Mouse (Mus musculus) spleen, adult 2 months (tissue): Measurements from ENCODE around the gene Ccdc171.

Experiments used
- CTCF ChIP-seq: fragments of 200-500 bp; IDR thresholded peaks from 2 replicates; pipeline ENCODE4 v1.5.1; 2011; ENCODE audit warnings: mild to moderate bottlenecking, inconsistent platforms; ENCODE audit not compliant: insufficient read depth, insufficient read length, insufficient replicate concordance; ENCODE audit errors: extremely low read depth
- POLR2A ChIP-seq: fragments of 200-500 bp; IDR thresholded peaks from 2 replicates; pipeline ENCODE4 v1.6.1; 2011; ENCODE audit warnings: low read depth, low read length, inconsistent platforms

DNA sequence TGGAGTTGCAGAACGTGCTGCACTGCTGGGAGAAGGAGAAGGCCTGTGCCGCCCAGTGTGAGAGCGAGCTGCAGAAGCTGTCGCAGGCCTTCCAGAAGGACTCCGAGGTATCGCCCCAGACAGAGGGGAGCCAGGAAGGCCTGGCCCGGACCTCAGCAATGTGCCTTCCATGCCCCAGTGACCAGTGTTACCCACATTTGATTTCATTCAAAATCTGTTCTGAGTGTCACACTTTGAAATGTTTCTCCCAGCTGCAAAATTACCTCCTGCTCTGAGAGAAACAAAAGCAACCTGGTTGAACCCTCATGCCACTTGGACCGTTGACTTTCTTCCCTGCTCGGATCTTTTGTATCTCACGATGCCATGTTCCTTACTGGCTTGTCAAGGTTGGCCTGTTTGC, 133.1 kb downstream of the Ccdc171 start:
- TF ChIP-seq CTCF (no peak), POLR2A (no peak)
